Mouse (Mus musculus): ENCODE measurements at regions not wholly inside any gene's neighbourhood (a gene's known extent, or its start where the extent isn't known, plus 50 kb on each side); places are given as distances from the start of the nearest gene placed in this dataset.

GRCm38 (mm10) chr17:51903885-51904284, 70.8 kb upstream of the Satb1 start:
- TF ChIP-seq CTCF (IDR thresholded peaks at IDR 0.05; ENCODE audit: control insufficient read depth, insufficient read depth, low read length) (no peak), POLR2A (IDR thresholded peaks at IDR 0.05; ENCODE audit: borderline replicate concordance, control insufficient read depth, low read depth, low read length) (no peak)

Measured in bone marrow, adult 2 months (tissue).